Mouse (Mus musculus) naive thymus-derived CD4-positive, alpha-beta T cell, adult 5 months (primary cell): ENCODE data around the gene Plscr4. TPM values are rescaled to one million over a fixed set of nuclear protein-coding genes. Genes with fewer than 3 reads are reported as not detected.

Experiments used
- polyA plus RNA-seq: library from polyadenylated mRNA; unstranded; fragments of 100-300 nt; shearing (Covaris generic); gene quantifications from one replicate; pipeline ENCODE4 v1.2.1, GENCODE M21; 2017

Gene Plscr4
- polyA plus RNA-seq: 0.19 TPM

DNA sequence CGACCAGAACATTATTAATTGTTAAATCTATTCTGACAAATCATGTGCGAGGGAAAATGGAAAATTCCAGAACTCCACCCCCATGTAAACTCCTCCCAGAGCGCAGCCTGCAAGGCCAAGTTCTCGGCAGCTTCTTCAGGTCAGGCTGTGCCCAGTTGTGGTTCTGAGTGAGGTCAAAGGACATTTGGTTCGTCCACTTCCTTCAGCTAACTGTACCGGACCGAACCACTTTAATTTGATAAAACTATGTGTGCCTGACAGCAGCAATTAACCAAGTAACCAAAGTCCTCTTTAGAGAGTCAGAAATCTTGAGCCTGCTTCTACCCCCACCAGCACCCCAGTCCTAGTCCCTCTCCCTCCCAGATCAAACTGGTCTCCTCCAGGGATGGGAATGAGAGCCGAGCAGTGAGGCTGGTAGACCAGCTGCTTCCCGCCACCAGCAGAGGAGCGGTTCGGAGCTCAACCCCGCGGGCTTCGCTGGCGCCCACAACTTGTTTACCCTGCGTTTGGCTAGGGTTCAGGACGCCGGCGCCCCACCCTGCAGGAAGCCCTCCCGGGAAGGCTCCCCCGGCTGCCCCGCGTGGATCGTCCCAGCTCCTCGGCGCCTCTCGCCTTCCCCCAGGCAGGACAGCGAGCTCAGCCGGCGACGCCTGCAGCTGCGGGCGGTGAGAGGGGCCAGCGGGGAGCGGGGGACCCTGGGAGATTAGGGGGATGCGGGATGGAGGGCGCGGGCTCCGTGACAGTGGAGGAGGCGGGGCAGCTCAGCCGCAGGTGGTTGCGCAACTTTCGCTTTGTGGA, at the start of gene Plscr4:
Plscr4 (plus strand) TSS at position 113 of the 798 bp plus-strand sequence.

Other genes with a start within 250 kb of the Plscr4 start
- 0.46 TPM for gene Plscr1, start 207.6 kb upstream of the Plscr4 start, polyA plus RNA-seq
- gene Plscr2, start 181.8 kb upstream of the Plscr4 start, polyA plus RNA-seq: 0.56 TPM
- not detected for gene 1700057G04Rik, start 148.0 kb upstream of the Plscr4 start, polyA plus RNA-seq
- not detected for gene Plod2, start 84.8 kb downstream of the Plscr4 start, polyA plus RNA-seq